Mouse (Mus musculus) megakaryocyte, embryonic 14.5 days (primary cell): Measurements from ENCODE around the gene Nacc2. TPM values are rescaled to one million over a fixed set of nuclear protein-coding genes. Genes with fewer than 3 reads are reported as not detected.

Experiments used
- H3K27me3 ChIP-seq: replicated peaks from 2 replicates; pipeline ENCODE3; 2012; ENCODE audit warnings: inconsistent platforms
- H3K36me3 ChIP-seq: replicated peaks from 2 replicates; pipeline ENCODE3; 2012; ENCODE audit warnings: low read length, inconsistent platforms, mixed read lengths
- H3K4me1 ChIP-seq: 2 replicates; pipeline ENCODE4 v1.6.1; 2012; ENCODE audit warnings: inconsistent platforms
- H3K4me3 ChIP-seq: replicated peaks from 2 replicates; pipeline ENCODE3; 2012; ENCODE audit warnings: moderate library complexity, mild to moderate bottlenecking, inconsistent platforms
- H3K9me3 ChIP-seq: 2 replicates; pipeline ENCODE4 v1.6.1; 2012; ENCODE audit warnings: inconsistent platforms
- FLI1 ChIP-seq: IDR thresholded peaks from 2 replicates; pipeline ENCODE4 v1.6.1; 2012; ENCODE audit warnings: low read length, inconsistent platforms, mixed read lengths
- GATA1 ChIP-seq: IDR thresholded peaks from 3 replicates; pipeline ENCODE4 v1.6.1; 2012; ENCODE audit warnings: mixed read lengths, low read length, inconsistent platforms, borderline replicate concordance
- polyA plus RNA-seq: library from polyadenylated mRNA; stranded (reverse); fragments of >175 nt; gene quantifications from 2 replicates; pipeline ENCODE4 v1.2.3, GENCODE M21; 2012; ENCODE audit warnings: low replicate concordance; ENCODE audit not compliant: insufficient read depth

Gene Nacc2
- polyA plus RNA-seq, 1 experiment = 63.1 TPM

DNA sequence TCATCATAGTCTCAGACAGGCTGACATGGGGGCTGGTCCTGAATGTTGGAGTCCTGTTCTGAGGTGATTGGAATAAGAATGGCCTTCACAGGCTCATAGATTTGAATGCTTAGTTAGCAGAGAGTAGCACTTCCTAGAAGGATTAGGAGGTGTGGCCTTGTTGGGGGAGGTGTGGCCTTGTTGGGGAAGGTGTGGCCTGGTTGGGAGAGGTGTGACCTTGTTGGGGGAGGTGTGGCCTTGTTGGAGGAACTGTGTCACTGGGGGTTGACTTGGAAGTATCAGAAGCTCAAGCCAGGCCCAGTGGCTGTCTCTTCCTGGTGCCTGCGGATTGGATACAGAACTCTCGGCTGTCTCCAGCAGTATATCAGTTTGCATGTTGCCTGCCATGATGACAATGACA lies 6.3 kb upstream of the Nacc2 start:
- Histone ChIP-seq H3K4me3 (no peak overlapping the region), H3K27me3 (peaks cover 11% of the 10 kb centered on the region), H3K9me3 (peaks cover 9% of the 10 kb centered on the region), H3K36me3 (peaks cover 52% of the 10 kb centered on the region), H3K4me1 (peaks cover 80% of the 10 kb centered on the region)
- no peak for TF ChIP-seq GATA1
- TF ChIP-seq FLI1 = no peak

DNA sequence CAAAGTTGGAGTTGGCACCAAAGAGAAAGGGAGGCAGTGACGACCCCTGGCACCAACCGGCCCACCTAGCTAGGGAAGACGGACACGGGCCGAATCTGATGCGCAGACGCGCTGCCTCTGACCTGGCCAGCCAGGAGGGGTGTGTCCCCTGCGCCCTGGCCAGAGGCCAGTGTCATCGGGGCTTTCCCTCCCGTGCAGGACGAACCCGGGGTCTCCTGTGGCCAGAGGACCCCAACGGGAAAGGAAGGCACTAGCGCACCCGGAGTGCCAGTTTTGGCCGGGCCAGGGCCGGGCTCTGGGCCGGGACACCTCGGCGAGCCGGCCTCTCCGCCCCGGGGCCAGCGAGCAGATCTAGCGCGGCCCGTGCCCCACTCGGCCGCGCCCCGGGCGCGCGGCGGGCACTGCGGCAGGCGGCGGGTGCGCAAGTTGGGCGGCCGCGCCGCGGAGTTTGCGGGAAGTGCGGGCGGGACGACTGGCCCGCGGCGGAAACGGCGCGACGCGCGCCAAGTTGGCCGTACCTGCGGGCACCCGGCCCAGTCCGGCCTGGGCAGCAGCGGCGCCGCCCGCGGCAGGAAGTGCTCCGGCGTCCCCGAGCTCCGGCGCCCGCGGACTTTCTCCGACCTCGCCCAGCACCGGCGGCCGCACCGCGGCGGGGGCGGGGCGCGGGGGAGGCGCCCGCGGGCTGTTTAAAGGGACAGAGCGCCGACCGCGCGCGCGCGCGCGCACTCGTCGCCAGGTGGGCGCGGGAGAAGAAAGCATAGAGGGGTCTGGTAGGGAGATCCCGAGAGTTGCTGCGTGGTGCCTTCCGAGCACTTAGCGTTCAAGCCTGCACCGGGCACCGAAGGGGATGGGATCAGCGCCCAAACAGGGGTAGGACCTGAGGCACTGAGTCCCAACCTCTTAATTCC lies 595 bp downstream of the Nacc2 start:
- H3K36me3 ChIP-seq = peaks cover 15% of the 10 kb centered on the region
- TF ChIP-seq GATA1 (no peak), FLI1 (no peak)
- H3K4me1 ChIP-seq = peaks cover 75% of the 10 kb centered on the region
- no peaks in the 10 kb centered on the region for H3K9me3 ChIP-seq
- H3K27me3 ChIP-seq = peaks cover 47% of the 10 kb centered on the region
- H3K4me3 ChIP-seq = peak overlapping the region; percentile 95

DNA sequence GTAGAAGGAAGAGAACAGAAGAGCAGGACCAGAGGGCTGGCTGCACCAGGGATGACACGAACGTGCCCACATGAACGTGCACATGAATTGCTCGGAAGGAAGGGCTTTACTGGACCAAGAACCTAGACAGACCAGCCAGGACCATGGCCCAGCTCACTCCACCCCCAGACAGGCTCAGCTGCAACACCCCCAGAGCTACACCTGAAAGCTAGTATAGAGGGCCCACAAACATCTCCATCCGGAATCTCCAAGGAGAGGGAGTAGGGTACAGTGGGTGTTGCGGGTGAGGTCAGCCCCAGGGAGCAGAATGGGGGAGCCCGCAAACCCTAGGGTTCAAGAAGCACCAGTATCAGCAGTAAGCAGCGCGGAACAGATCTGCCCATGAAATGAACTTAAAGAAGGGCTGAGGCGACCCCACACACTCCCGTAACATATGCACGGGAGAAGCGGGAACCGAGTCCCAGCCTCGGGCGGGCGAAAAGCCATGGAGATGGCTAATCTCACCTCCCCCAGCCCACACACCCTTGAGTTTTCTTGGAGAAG lies 1.4 kb downstream of the Nacc2 start:
- peak overlapping the region; percentile 95 for H3K4me3 ChIP-seq
- TF ChIP-seq FLI1 (no peak), GATA1 (no peak)
- H3K27me3 ChIP-seq = peaks cover 44% of the 10 kb centered on the region
- H3K9me3 ChIP-seq = no peaks in the 10 kb centered on the region
- H3K4me1 ChIP-seq = peaks cover 79% of the 10 kb centered on the region
- H3K36me3 ChIP-seq = peaks cover 12% of the 10 kb centered on the region

DNA sequence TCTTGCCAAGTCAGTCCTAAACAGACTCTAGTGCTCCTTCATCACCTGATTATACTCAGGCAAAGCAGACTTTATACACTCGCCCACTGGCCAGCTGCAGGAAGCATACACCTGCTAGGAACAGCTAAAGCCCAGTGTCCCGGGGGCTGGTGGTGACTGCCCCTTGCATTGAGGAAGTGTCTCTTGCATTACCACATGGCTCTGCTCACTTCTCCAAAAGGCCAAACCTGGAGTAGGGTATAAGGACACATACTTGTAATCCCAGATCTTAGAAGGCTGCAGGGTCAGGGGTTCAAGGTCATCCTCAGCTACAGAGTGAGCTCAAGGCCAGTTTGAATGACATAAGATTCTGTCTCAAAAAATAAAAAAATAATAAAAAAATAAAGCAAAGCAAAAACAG lies 3.4 kb downstream of the Nacc2 start:
- peaks cover 21% of the 10 kb centered on the region for H3K36me3 ChIP-seq
- no peaks in the 10 kb centered on the region for H3K9me3 ChIP-seq
- peaks cover 55% of the 10 kb centered on the region for H3K27me3 ChIP-seq
- no peak for TF ChIP-seq FLI1
- TF ChIP-seq GATA1 = no peak
- H3K4me3 ChIP-seq = peak overlapping the region; percentile 40
- peaks cover 89% of the 10 kb centered on the region for H3K4me1 ChIP-seq

GRCm38 (mm10) chr2:26119310-26119592 lies 3.8 kb downstream of the Nacc2 start:
- Histone ChIP-seq H3K4me1 (peaks cover 93% of the 10 kb centered on the region), H3K27me3 (peaks cover 56% of the 10 kb centered on the region)
- TF ChIP-seq FLI1 = no peak
- TF ChIP-seq GATA1 = no peak

DNA sequence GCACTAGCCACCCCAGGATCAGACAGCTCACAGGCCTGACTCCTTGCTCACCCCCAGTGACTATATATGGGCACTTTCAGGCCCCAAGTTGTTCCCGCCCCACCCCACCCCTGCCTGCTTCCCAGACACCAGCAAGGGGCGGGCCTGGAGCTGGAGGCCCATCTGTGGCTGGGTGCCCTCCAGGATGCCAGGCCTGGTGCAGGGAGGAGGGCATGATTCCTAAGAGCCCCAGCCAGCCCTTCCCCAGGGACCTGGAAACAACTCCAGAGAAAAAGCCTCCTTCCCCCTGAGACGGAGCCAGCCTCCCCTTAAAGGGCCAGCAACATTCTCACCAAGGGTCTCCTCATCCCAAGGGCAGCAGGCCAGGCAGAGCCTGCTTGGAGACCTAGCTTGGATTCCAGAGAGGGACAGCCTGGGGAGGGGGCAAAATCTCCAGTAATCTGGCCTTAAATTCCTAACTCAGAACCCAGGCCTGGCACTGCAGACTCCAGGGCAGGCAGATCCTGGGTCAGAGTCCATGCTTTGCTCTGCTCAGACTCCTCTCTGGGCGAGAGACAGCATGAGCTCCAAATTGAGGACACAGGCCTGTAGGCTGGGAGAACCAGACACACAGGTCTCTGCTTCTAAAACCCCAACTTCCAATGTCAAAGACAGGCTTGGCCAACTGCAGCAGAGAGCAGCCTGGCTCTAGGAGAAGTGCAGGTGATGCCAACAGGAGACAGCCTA lies 4.3 kb downstream of the Nacc2 start:
- TF ChIP-seq FLI1 = no peak
- no peak for TF ChIP-seq GATA1
- peaks cover 54% of the 10 kb centered on the region for H3K27me3 ChIP-seq
- H3K4me3 ChIP-seq = peak overlapping the region; percentile 70
- H3K36me3 ChIP-seq = peaks cover 26% of the 10 kb centered on the region
- H3K4me1 ChIP-seq = peaks cover 95% of the 10 kb centered on the region
- no peaks in the 10 kb centered on the region for H3K9me3 ChIP-seq

More at GRCm38 (mm10) chr2:26119310-26119592, 3.8 kb downstream of the Nacc2 start:
- no peaks in the 10 kb centered on the region for H3K9me3 ChIP-seq
- H3K36me3 ChIP-seq = peaks cover 25% of the 10 kb centered on the region
- H3K4me3 ChIP-seq = peak overlapping the region; percentile 34

GRCm38 (mm10) chr2:26117580-26117979 lies 5.4 kb downstream of the Nacc2 start:
- TF ChIP-seq FLI1 = no peak
- no peak for TF ChIP-seq GATA1
- peaks cover 52% of the 10 kb centered on the region for H3K27me3 ChIP-seq

GRCm38 (mm10) chr2:26116550-26116949 lies 6.5 kb downstream of the Nacc2 start:
- H3K27me3 ChIP-seq = peaks cover 52% of the 10 kb centered on the region
- H3K9me3 ChIP-seq = no peaks in the 10 kb centered on the region
- no peak for TF ChIP-seq GATA1
- TF ChIP-seq FLI1 = no peak
- H3K4me1 ChIP-seq = peaks cover 99% of the 10 kb centered on the region
- peaks cover 33% of the 10 kb centered on the region for H3K36me3 ChIP-seq
- H3K4me3 ChIP-seq = peak overlapping the region; percentile 6

More at GRCm38 (mm10) chr2:26117580-26117979, 5.4 kb downstream of the Nacc2 start:
- Histone ChIP-seq H3K36me3 (peaks cover 33% of the 10 kb centered on the region), H3K4me3 (no peak overlapping the region), H3K4me1 (peaks cover 96% of the 10 kb centered on the region), H3K9me3 (no peaks in the 10 kb centered on the region)

DNA sequence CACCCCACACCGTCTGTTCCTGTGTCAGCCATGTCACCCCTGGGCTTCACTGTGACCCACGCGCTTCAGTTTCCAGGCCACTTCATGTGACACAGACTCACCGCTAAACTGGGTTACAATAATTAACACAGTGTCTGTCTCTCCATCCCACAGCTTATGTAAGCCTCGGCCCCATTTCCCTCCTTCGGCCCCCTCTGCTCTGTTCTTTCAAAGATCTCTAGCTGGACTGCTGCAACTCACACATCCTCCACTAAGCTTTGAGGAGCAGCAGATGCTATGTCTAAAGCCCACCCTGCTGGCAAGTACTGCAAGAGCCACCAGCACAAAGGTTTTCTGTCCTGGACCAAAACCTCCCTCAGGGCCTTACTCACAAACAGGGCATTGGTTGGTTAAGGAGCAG lies 7.8 kb downstream of the Nacc2 start:
- Histone ChIP-seq H3K27me3 (peaks cover 57% of the 10 kb centered on the region), H3K9me3 (no peaks in the 10 kb centered on the region), H3K4me3 (peak overlapping the region; percentile 25), H3K4me1 (peaks cover 93% of the 10 kb centered on the region), H3K36me3 (peaks cover 34% of the 10 kb centered on the region)
- no peak for TF ChIP-seq FLI1
- no peak for TF ChIP-seq GATA1

DNA sequence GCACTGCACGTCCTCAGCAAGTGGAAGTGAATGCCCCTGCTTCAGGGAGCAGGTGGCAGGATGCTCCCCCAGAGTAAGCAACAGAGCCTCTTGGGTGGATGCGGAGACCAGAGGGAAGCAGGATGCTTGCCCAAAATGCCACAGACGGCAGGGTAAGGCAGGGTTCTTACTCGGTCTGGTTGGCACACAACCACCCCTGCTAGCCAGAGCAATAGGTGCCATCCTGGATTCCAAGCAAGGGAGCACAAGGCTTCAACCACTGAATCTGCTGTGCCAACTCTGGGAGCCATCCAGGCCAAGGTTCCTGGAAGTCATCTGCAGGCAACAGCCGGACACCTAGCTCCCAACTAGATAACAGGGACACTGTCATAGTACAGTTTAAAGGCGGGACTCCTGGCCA lies 14.8 kb downstream of the Nacc2 start:
- Histone ChIP-seq H3K4me3 (no peak overlapping the region), H3K9me3 (no peaks in the 10 kb centered on the region), H3K27me3 (peaks cover 50% of the 10 kb centered on the region), H3K4me1 (peaks cover 85% of the 10 kb centered on the region), H3K36me3 (peaks cover 31% of the 10 kb centered on the region)
- TF ChIP-seq FLI1 = no peak
- TF ChIP-seq GATA1 = no peak
